Mouse (Mus musculus) neural tube, embryonic 12.5 days (tissue): ENCODE data around the gene D630023F18Rik. TPM values are rescaled to one million over a fixed set of nuclear protein-coding genes. Genes with fewer than 3 reads are reported as not detected.

Experiments
- polyA plus RNA-seq: library from polyadenylated mRNA; unstranded; fragments of >200 nt; fragmentation: Nextera tagmentation; extraction: Ambion mirVana; gene quantifications from 2 replicates; pipeline ENCODE4 v1.2.1, GENCODE M21; 2016

D630023F18Rik gene
- polyA plus RNA-seq, 1 experiment from 2014 or later = 0.19 TPM

Other genes starting within 250 kb of the D630023F18Rik start
- gene Plekhm3, start 166.4 kb downstream of the D630023F18Rik start, polyA plus RNA-seq = 12.9 and 13.2 TPM in 2 replicates
- gene Akr1cl, start 90.5 kb downstream of the D630023F18Rik start, polyA plus RNA-seq = 0.15 TPM in 1 of 2 replicates, not detected in the other
- gene Cryge, start 72.1 kb downstream of the D630023F18Rik start, polyA plus RNA-seq = not detected in 2 replicates
- gene Crygd, start 59.8 kb downstream of the D630023F18Rik start, polyA plus RNA-seq = not detected in 2 replicates
- gene Crygc, start 49.5 kb downstream of the D630023F18Rik start, polyA plus RNA-seq = not detected in 2 replicates
- 0.46 TPM in 1 of 2 replicates, not detected in the other for gene Crygb, start 40.9 kb downstream of the D630023F18Rik start, polyA plus RNA-seq
- not detected in 2 replicates for gene Cryga, start 19.8 kb downstream of the D630023F18Rik start, polyA plus RNA-seq
- gene Gm28845, start 3.7 kb downstream of the D630023F18Rik start, polyA plus RNA-seq = not detected in 2 replicates
- gene Idh1, start 63.3 kb upstream of the D630023F18Rik start, polyA plus RNA-seq = 399 and 409 TPM in 2 replicates
- 16.5 and 18.1 TPM in 2 replicates for gene Pikfyve, start 63.5 kb upstream of the D630023F18Rik start, polyA plus RNA-seq
- 4.2 and 4.7 TPM in 2 replicates for gene Pth2r, start 158.8 kb upstream of the D630023F18Rik start, polyA plus RNA-seq